Mouse (Mus musculus) adrenal gland, adult 18-20 months (tissue): ENCODE results near the gene Fkbp11. TPM values are rescaled to one million over a fixed set of nuclear protein-coding genes. Genes with fewer than 3 reads are reported as not detected.

Experiments
- DNase-seq, 2 experiments: peaks; one replicate each; pipeline ENCODE4 v3.0.0; 2021 to 2022; ENCODE audit warnings: low spot score in 2 of 2
- total RNA-seq, 2 experiments: library from RNA; stranded (reverse); gene quantifications; 1 replicate in 1 of 2; 2 replicates in 1 of 2; pipeline ENCODE4 v1.2.3; 2021

The Fkbp11 gene
- total RNA-seq, 2 experiments from 2014 or later = 4.7 to 6.7 TPM

GRCm38 (mm10) chr15:98699190-98700105 lies 28.6 kb downstream of the Fkbp11 start:
- DNase-seq = peak; percentile 94 to 95

GRCm38 (mm10) chr15:98696216-98696615 lies 31.8 kb downstream of the Fkbp11 start:
- DNase-seq = no peak

DNA sequence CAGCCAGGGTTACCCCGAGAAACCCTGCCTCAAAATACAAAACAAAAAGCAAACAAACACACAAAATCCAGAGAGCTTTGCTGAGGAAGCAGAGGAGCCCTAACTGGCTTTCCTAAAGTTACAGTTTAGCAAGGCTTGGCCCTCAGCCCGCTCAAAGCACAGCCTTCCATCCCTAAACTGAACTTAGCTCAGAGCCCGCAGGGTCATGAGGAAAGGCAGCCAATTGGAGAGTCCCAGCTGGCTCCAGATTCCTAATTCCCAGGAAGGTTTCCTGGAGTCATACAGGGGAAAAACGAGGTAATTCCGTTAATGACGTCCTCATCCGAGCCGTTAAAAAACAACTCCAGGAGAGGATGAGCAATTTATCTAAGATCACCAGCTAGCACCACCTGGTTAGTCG lies 32.3 kb downstream of the Fkbp11 start:
- DNase-seq = no peak

GRCm38 (mm10) chr15:98692171-98692715 lies 35.8 kb downstream of the Fkbp11 start:
- DNase-seq = no peak

DNA sequence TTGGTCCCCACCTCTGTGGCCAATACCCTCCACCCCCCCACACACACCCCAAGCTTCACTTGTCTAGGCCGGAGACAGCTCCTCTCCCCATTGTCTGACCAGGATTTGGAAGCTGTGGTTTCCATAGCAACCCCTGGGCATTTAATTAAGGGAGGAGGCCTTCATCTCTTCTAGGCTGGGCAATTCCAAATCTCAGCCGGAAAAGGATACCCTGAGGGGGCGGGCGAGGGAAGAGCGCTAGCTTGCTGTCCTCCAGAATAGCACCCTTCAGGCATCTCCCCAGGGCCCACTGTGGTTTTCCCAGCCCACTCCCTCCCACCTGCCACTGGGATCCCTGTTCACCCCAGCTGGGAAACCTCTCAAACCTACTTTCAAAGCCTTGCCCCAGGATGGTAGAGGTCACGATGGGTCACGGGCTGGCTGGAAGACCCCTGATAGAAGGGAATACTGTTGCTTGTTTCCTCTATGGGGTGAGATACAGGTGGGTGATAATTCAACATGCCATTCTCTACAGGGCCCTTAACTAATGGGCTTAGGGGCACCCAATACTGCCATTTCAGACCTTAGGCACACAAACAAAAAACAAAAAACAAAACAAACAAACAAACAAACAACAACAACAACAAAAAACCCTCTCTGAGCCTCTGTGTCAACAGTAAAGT lies 36.4 kb downstream of the Fkbp11 start:
- no peak for DNase-seq

GRCm38 (mm10) chr15:98689682-98690081 lies 38.3 kb downstream of the Fkbp11 start:
- no peak for DNase-seq

DNA sequence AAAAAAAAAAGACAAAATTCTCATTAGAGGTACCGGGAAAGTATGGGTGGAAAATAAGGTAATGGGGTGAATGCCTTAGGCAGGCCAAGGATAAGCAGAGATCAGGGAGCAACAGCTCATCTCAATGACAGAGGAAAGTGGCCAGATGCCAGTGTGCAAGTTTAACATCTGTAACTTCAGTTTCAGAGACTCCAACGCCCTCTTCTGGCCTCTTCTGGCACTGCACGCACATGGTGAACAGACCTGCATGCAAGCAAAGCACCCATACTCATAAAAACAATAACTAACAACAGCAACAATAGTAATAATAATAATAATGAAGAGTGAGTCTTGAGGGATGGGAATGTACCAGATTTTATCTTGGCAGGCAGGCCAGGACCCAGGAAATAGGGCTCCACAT lies 42.1 kb downstream of the Fkbp11 start:
- DNase-seq = no peak

GRCm38 (mm10) chr15:98683746-98684145 lies 44.3 kb downstream of the Fkbp11 start:
- DNase-seq = no peak

- DNase-seq = no peak
Measured at GRCm38 (mm10) chr15:98683177-98683576, 44.8 kb downstream of the Fkbp11 start.

GRCm38 (mm10) chr15:98681633-98682032 lies 46.4 kb downstream of the Fkbp11 start:
- DNase-seq = no peak

GRCm38 (mm10) chr15:98680660-98681059 lies 47.3 kb downstream of the Fkbp11 start:
- DNase-seq = no peak

- DNase-seq = no peak
Measured at GRCm38 (mm10) chr15:98677977-98678376, 50.0 kb downstream of the Fkbp11 start.

GRCm38 (mm10) chr15:98676940-98677728 lies 50.9 kb downstream of the Fkbp11 start, which contains the start of gene Rnd1:
Gene Rnd1 (minus strand): TSS chr15:98677461.
- peak; percentile 78 to 82 for DNase-seq

GRCm38 (mm10) chr15:98676471-98676870 lies 51.5 kb downstream of the Fkbp11 start:
- no peak for DNase-seq

GRCm38 (mm10) chr15:98675634-98676250 lies 52.3 kb downstream of the Fkbp11 start:
- no peak for DNase-seq

- no peak for DNase-seq
Measured at GRCm38 (mm10) chr15:98674994-98675545, 52.9 kb downstream of the Fkbp11 start.
